Mouse (Mus musculus) C2C12 (cell line): Measurements from ENCODE around the gene Tdrkh.

Experiments used
- CTCF ChIP-seq: IDR thresholded peaks from one replicate; pipeline ENCODE4 v1.5.1; 2011; ENCODE audit not compliant: control insufficient read depth, insufficient read depth, insufficient read length
- MAX ChIP-seq: IDR thresholded peaks from one replicate; pipeline ENCODE4 v1.6.1; 2011; ENCODE audit warnings: mild to moderate bottlenecking, control low read depth

DNA sequence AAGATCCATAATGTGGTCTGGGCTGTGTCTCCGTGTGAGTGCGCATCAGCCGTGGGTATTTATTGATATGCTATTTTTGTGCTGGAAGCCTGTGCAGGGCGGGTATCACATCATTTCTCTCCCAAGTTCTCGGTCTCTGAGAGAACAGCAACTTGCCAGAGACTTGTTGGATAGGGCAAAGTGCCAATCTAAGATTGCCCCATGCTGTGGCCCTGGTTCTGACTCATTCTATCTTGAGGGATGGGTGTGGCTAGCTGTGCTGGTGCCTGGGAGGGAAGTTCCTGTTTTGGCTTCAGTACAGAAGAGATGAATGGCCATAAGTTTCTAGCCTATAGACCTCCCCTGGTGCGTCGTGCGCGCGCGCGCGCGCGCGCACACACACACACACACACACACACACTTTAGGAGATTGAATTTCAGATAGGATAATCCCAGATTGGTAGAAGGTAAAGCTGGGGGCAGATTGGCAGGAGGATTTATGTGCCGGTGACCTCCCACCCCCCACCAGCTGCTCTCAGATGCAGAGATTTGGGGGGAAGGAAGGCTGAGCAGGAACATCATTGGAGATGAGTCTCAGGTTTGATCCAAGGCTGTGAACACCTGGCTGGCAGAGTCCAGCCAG lies 69.8 kb downstream of the Tdrkh start:
- no peak for TF ChIP-seq CTCF
- no peak for TF ChIP-seq MAX
